Mouse (Mus musculus): ENCODE results near the gene Odf2l. TPM values are rescaled to one million over a fixed set of nuclear protein-coding genes. Genes with fewer than 3 reads are reported as not detected.

The Odf2l gene
- 10 to 100 TPM; 20.3 to 24.4 TPM for total RNA-seq (2021)

GRCm38 (mm10) chr3:145118254-145119001 is at the start of gene Odf2l:
Gene Odf2l, plus strand, starts transcription at chr3:145118588.
- peak; percentile 98 for DNase-seq
- intact Hi-C loops (cut with DNase I): no loop called here

GRCm38 (mm10) chr3:145068964-145069363 is 49.4 kb upstream of the Odf2l start:
- intact Hi-C loops (cut with DNase I): no loop called here

GRCm38 (mm10) chr3:145072339-145072738 is 46.0 kb upstream of the Odf2l start:
- no peak for DNase-seq
- intact Hi-C loops (cut with DNase I): no loop called here

More at GRCm38 (mm10) chr3:145068964-145069363, 49.4 kb upstream of the Odf2l start:
- no peak for DNase-seq

GRCm38 (mm10) chr3:145078405-145078804 is 40.0 kb upstream of the Odf2l start:
- intact Hi-C loops (cut with DNase I): no loop called here
- no peak for DNase-seq

- intact Hi-C loops (cut with DNase I): no loop called here
- DNase-seq: no peak
These were observed 37.5 kb upstream of the Odf2l start for GRCm38 (mm10) chr3:145080904-145081303.

GRCm38 (mm10) chr3:145083081-145083480 is 35.3 kb upstream of the Odf2l start:
- intact Hi-C loops (cut with DNase I): no loop called here
- no peak for DNase-seq

GRCm38 (mm10) chr3:145086180-145086579 is 32.2 kb upstream of the Odf2l start:
- intact Hi-C loops (cut with DNase I): no loop called here
- no peak for DNase-seq

GRCm38 (mm10) chr3:145087857-145088598 is 30.4 kb upstream of the Odf2l start:
- intact Hi-C loops (cut with DNase I): no loop called here
- no peak for DNase-seq

- no peak for DNase-seq
- intact Hi-C loops (cut with DNase I): no loop called here
These were observed 19.1 kb upstream of the Odf2l start, which contains the start of gene Clca2 for GRCm38 (mm10) chr3:145099291-145099690. Gene Clca2, minus strand, starts transcription at chr3:145099443.

GRCm38 (mm10) chr3:145101891-145102555 is 16.4 kb upstream of the Odf2l start:
- intact Hi-C loops (cut with DNase I): no loop called here
- no peak for DNase-seq

GRCm38 (mm10) chr3:145103321-145103720 is 15.1 kb upstream of the Odf2l start:
- no peak for DNase-seq
- intact Hi-C loops (cut with DNase I): no loop called here

- intact Hi-C loops (cut with DNase I): no loop called here
- no peak for DNase-seq
These were observed 14.6 kb upstream of the Odf2l start for GRCm38 (mm10) chr3:145103770-145104169.

GRCm38 (mm10) chr3:145105076-145105772 is 13.2 kb upstream of the Odf2l start:
- intact Hi-C loops (cut with DNase I): no loop called here
- DNase-seq: no peak

- intact Hi-C loops (cut with DNase I): no loop called here
These were observed 12.4 kb upstream of the Odf2l start for GRCm38 (mm10) chr3:145105773-145106504.

GRCm38 (mm10) chr3:145115169-145115568 is 3.2 kb upstream of the Odf2l start:
- intact Hi-C loops (cut with DNase I): no loop called here
- no peak for DNase-seq

More at GRCm38 (mm10) chr3:145105773-145106504, 12.4 kb upstream of the Odf2l start:
- DNase-seq: no peak

- intact Hi-C loops (cut with DNase I): no loop called here
- no peak for DNase-seq
These were observed 751 bp upstream of the Odf2l start for GRCm38 (mm10) chr3:145117637-145118036.

- intact Hi-C loops (cut with DNase I): no loop called here
- DNase-seq: no peak
These were observed 592 bp downstream of the Odf2l start for GRCm38 (mm10) chr3:145119002-145119358.

- DNase-seq: no peak
These were observed 1.0 kb downstream of the Odf2l start for GRCm38 (mm10) chr3:145119425-145119824.

GRCm38 (mm10) chr3:145126618-145127017 is 8.2 kb downstream of the Odf2l start:
- intact Hi-C loops (cut with DNase I): loop anchor here (10.0 kb wide), 1 partner anchor 412 kb away; no protein-coding TSS in a partner anchor
- no peak for DNase-seq

More at GRCm38 (mm10) chr3:145119425-145119824, 1.0 kb downstream of the Odf2l start:
- intact Hi-C loops (cut with DNase I): no loop called here

- intact Hi-C loops (cut with DNase I): loop anchor here (10.0 kb wide), 1 partner anchor 415 kb away; no protein-coding TSS in a partner anchor
- DNase-seq: no peak
These were observed 11.0 kb downstream of the Odf2l start for GRCm38 (mm10) chr3:145129356-145129755.
